Mouse (Mus musculus): ENCODE data around the gene Chmp4b.

Gene Chmp4b

DNA sequence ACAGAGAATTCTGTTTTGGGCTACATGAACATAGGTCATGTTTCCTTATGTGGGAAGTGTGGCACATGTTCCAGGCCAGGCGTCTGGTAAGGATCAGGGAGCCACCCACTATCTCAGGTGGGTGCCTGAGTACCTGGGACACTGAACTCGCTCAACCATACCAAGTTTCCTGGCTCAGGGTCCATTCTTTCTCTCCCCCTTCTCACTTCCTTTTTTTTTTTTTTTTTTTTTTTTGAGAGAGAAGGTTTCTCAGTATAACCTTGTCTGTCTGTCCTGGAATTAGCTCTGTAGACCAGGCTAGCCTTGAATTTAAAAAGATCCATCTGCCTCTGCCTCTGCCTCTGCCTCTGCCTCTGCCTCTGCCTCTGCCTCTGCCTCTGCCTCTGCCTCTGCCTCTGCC, 68.8 kb downstream of the Chmp4b start:
- no peak for DNase-seq (ENCODE audit: low spot score)

DNA sequence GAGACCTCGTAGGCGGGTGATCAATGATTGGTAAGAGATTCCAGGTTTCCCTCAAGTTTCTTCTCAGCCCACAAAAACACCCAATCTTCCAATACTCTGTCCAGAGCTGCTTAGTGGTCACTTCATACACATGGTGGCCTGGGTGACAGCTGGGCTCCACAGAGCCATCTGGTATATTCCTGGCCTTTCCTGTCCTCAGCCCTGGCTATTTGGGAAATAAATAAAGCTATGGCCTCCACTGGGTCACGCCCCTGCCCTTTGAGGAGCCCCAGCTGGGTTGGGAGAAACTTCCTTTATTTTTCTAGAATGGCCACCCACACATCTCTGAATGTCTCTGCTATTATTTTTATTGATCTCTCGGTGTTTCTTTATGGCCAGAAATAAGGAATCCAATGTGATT, 72.0 kb downstream of the Chmp4b start:
- DNase-seq (ENCODE audit: low spot score), result no peak

GRCm38 (mm10) chr2:154729737-154730136, 78.2 kb downstream of the Chmp4b start:
- no peak for DNase-seq (ENCODE audit: low spot score)

DNA sequence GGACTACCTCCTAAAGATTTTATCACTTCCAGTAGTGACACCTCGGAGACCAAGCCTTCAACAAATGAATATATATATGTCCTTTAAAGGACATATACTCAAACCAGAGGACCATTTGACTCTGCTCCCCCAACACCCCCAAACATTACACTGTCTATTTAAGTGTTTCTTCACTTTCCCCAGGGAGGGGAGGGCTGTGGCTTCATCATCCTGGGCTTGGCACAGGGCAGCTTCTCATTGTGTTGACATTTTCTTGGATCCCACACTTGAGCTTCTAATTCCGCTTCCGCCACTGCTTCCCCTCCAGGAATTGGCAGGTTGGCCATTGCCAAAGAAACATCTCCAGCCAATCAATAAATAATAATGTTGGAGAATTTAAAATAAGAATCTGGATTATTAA, 79.3 kb downstream of the Chmp4b start:
- DNase-seq (ENCODE audit: low spot score), result peak; percentile 76

DNA sequence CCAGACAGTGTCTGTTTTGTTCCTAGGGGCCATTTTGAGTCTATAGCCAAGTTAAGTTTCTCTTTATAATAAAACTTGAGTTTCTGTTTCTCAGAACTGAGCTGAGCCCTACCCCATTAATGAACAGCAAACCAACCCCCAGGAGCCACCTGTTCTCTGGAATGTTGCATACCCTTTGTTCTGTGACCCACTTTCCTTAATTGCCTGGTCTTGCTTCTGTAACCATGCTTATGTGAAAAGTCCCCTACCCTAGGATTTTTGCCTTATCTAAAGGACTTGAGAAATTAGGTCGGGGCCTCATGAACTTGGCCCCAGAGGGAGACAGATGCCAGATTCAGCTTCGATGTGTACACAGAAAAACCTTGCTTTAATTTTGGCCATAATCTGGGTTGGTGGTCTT, 80.4 kb downstream of the Chmp4b start:
- no peak for DNase-seq (ENCODE audit: low spot score)

DNA sequence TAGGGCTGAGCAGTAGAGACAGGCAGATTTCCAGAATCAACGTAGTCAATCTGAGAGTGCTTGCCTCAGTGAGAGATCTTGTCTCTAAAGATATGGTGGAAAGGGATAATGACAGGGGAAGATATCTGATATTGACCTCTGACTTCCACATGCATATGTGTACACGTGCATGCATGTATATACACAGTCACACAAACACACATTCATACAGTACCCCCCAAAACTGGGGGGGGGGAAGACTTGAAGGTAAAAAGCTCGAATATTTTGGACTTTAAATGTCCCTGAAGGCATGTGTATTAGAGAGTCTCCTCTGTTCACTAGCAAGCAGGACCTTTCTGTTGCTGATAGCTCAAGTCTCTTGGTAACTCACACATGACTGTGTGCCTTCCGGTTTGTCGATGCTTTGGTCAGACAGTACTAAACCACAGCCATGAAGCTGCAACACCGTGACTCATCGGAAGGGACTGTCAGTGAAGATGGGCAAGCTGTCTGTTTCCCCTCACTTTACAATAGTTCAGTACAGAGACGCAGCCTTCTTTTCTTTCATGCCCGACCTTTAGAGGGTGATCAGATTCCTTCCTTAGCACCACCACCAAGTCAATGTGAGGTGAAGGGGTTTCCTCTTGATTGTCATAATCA, 81.1 kb downstream of the Chmp4b start:
- no peak for DNase-seq (ENCODE audit: low spot score)

DNA sequence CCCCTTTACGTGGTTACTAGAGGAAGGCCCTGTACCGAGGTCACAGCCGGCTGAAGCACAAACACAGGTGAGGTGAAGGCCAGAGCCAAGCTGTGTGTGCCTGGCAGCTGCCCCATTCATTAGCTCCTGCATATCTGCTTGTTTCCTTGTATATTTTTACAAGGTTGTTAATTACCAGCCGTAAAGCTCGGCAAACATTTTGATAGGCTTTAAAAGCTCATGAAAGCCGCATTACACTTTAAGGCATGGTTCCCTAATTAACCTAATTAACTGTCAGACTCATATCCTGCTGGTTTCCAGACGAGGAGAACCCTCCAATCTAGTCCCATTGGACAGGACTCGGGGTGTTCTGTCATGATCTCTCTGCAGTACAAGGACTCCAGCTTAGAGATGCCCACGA, 83.5 kb downstream of the Chmp4b start:
- DNase-seq (ENCODE audit: low spot score), result no peak

DNA sequence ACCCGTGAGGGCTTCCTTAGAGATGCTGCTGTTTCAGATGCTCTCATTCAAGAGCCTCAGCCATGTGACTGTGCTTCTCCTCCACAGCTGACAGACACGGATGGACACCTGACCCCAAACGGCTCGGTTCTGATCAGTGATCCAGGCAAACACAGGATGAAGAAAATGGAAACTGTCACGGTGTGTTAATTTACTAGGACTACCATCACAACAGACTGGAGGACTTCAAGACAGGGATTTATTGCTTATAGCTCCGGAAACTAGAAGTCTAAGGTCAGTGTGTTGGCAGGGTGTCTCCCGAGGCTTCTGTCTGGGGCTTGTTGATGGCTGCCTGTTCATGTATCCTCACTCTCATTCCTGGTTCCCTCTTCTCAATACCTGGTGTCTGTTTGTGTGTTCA, 83.9 kb downstream of the Chmp4b start:
- DNase-seq (ENCODE audit: low spot score), result no peak

- DNase-seq (ENCODE audit: low spot score), result no peak
These were observed 84.5 kb downstream of the Chmp4b start for GRCm38 (mm10) chr2:154735986-154736385.

DNA sequence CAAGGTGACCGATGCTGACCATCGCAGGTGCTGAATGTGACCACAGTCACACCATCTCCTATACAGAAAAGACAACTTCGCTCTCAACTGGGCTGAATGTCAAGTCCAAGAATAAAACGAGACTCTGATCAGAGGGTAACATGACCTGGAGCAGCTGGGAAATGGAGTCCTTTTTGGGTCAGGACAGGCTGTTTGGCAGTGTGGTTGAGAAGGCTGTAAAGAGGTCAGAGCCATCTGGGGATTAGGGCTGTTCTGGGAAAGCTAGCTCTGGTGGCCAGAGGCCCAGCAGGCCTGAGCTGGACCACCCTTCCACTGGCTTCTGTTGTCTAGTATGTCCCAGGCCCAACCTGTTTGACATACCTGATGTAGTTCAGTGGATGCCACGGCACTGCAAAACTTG, 87.1 kb downstream of the Chmp4b start:
- peak; percentile 70 for DNase-seq (ENCODE audit: low spot score)

GRCm38 (mm10) chr2:154742911-154743819, 91.7 kb downstream of the Chmp4b start:
- no peak for DNase-seq (ENCODE audit: low spot score)

DNA sequence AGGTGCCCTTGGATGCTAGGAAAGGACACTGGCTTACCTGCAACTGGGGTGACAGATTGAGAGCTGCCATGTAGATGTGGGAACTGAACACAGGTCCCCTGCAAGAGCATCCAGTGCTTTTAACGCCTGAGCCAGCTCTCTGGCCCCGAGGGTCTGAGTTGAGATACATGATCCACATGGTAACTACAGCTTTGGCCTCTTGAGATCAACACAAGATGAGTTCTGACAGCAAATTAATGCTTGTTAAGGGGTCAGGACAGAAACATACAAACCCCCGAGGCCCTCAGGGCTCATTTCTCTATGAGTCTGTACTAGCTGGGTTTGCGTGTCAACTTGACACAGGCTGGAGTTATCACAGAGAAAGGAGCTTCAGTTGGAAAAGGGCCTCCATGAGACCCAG, 92.4 kb downstream of the Chmp4b start:
- DNase-seq (ENCODE audit: low spot score), result no peak

All from adipocyte (in vitro differentiated cells).